Mouse (Mus musculus): ENCODE measurements at regions not wholly inside any gene's neighbourhood (a gene's known extent, or its start where the extent isn't known, plus 50 kb on each side); places are given as distances from the start of the nearest gene placed in this dataset.

DNA sequence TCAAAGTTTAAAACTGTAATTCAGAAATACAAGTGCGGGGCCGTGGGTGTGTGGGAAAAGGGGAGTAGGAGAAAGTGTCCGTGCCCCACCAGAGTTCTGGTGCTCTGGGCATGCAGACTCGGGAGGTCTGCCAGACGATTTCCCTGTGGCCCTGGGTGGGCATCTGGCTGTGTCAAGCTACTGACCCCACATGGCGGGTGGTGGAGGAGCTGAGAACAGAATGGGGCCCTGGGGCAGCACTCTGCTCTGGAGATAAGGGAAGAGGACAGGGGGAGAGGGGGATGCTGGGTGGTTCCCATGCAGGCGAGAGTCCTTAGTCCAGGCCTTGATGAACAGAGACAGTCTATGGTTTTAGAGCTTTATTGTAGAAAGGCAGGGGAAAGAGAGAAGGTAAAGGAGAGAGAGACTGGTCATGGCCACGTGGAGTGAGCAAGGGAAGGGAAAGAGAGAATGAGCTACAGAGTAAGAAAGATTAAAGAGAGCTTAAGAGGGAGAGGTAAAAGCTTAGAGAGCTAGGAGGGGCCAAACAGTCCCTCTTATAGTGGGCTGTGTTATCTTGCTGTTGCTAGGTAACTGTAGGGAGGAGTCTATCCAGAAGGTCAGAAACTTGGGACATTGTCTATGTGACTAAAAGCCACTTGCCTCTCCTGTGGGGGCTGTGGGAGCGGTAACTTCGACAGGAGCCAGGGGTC lies 104.9 kb downstream of the Cand1 start:
- TF ChIP-seq CTCF (IDR thresholded peaks at IDR 0.05; ENCODE audit: extremely low read depth, insufficient read depth, insufficient read length, insufficient replicate concordance) (no peak), POLR2A (IDR thresholded peaks at IDR 0.05; ENCODE audit: low read depth, low read length) (no peak)
